Mouse (Mus musculus): Measurements from ENCODE around the gene Mettl7a3. TPM values are rescaled to one million over a fixed set of nuclear protein-coding genes. Genes with fewer than 3 reads are reported as not detected.

Mettl7a3 gene
- polyA plus RNA-seq, 1 experiment, result not detected

DNA sequence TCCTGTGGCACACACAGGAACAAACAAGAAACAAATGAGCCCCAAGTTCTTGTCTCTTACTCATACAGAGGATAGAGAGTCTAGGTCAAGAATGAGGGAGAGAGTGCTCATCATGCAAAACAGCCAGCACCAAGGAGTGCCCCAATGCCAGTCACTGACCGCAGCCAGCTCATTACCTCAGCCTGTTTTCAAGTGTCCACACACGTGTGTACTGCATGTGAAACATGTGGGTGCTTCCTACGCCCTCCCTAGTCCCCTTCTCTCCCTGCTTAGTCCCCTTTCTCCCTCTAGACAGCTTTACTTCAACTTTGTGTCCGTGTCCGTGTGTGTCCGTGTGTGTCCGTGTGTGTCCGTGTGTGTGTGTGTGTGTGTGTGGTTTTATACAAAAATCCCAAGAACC lies 44.9 kb downstream of the Mettl7a3 start:
- no peaks in the 10 kb centered on the region for H3K79me3 ChIP-seq (ENCODE audit: low read depth)
- TF ChIP-seq USF1 (IDR thresholded peaks at IDR 0.05; ENCODE audit: low read depth), result no peak
- H3ac ChIP-seq (ENCODE audit: control insufficient read depth, insufficient read length, low read depth), result no peak overlapping the region
- peaks cover 10% of the 10 kb centered on the region for H3K27me3 ChIP-seq (ENCODE audit: control insufficient read depth, insufficient read depth, insufficient read length)
- H3K36me3 ChIP-seq (ENCODE audit: control insufficient read depth, insufficient read depth), result no peaks in the 10 kb centered on the region
- no peaks in the 10 kb centered on the region for H3K79me2 ChIP-seq (ENCODE audit: control insufficient read depth, insufficient read depth)
- H3K4me3 ChIP-seq (ENCODE audit: insufficient read depth, poor library complexity, severe bottlenecking), result no peak overlapping the region

DNA sequence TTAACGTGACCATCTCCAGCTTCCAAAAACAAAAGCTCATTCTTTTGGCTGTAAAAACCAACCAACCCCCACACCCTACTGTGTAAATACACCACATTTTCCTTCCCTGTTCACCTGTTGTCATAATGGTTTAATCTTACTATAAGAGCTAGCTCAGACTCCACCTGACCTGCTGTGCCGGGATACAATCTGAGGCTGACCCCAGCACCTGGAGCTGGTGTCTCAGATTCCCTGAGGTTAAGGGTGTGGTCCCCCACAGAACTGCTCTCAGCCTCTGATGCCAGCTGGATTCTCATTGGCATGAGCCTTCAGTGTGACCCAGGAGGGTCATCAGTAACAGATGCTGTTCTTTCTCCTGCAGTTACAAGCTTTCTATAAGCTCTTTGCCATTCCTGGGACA lies 45.4 kb downstream of the Mettl7a3 start:
- Histone ChIP-seq H3ac (ENCODE audit: control insufficient read depth, insufficient read length, low read depth) (no peak overlapping the region), H3K27me3 (ENCODE audit: control insufficient read depth, insufficient read depth, insufficient read length) (peaks cover 10% of the 10 kb centered on the region), H3K4me3 (ENCODE audit: insufficient read depth, poor library complexity, severe bottlenecking) (no peak overlapping the region), H3K79me2 (ENCODE audit: control insufficient read depth, insufficient read depth) (no peaks in the 10 kb centered on the region), H3K36me3 (ENCODE audit: control insufficient read depth, insufficient read depth) (no peaks in the 10 kb centered on the region), H3K79me3 (ENCODE audit: low read depth) (no peaks in the 10 kb centered on the region)
- TF ChIP-seq USF1 (IDR thresholded peaks at IDR 0.05; ENCODE audit: low read depth), result no peak
- no peak for TF ChIP-seq MYOG (IDR thresholded peaks at IDR 0.05; ENCODE audit: control insufficient read depth, extremely low read depth, insufficient read length)
- no peak for TF ChIP-seq FOSL1 (IDR thresholded peaks at IDR 0.05; ENCODE audit: insufficient read depth, low read length, poor library complexity, severe bottlenecking)

- H3ac ChIP-seq (ENCODE audit: control insufficient read depth, insufficient read length, low read depth), result no peak overlapping the region
- no peak for TF ChIP-seq CEBPB (IDR thresholded peaks at IDR 0.05; ENCODE audit: low read depth)
- TF ChIP-seq CTCF (IDR thresholded peaks at IDR 0.05; ENCODE audit: control insufficient read depth, insufficient read depth, insufficient read length), result no peak
- TF ChIP-seq MAX (IDR thresholded peaks at IDR 0.05), result no peak
- no peak for TF ChIP-seq FOSL1 (IDR thresholded peaks at IDR 0.05; ENCODE audit: insufficient read depth, low read length, poor library complexity, severe bottlenecking)
- no peak for TF ChIP-seq MYOD1 (IDR thresholded peaks at IDR 0.05; ENCODE audit: control insufficient read depth, insufficient read length, low read depth)
- no peak for TF ChIP-seq MYOG (IDR thresholded peaks at IDR 0.05; ENCODE audit: control insufficient read depth, extremely low read depth, insufficient read length)
- no peak for TF ChIP-seq USF1 (IDR thresholded peaks at IDR 0.05; ENCODE audit: low read depth)
- peaks cover 10% of the 10 kb centered on the region for H3K27me3 ChIP-seq (ENCODE audit: control insufficient read depth, insufficient read depth, insufficient read length)
- no peaks in the 10 kb centered on the region for H3K36me3 ChIP-seq (ENCODE audit: control insufficient read depth, insufficient read depth)
- H3K79me3 ChIP-seq (ENCODE audit: low read depth), result no peaks in the 10 kb centered on the region
- H3K79me2 ChIP-seq (ENCODE audit: control insufficient read depth, insufficient read depth), result no peaks in the 10 kb centered on the region
- no peak overlapping the region for H3K4me3 ChIP-seq (ENCODE audit: insufficient read depth, poor library complexity, severe bottlenecking)
Measured at GRCm38 (mm10) chr15:100385705-100386104, 51.0 kb downstream of the Mettl7a3 start.

GRCm38 (mm10) chr15:100387544-100388223 lies 53.0 kb downstream of the Mettl7a3 start:
- no peak for TF ChIP-seq CTCF (IDR thresholded peaks at IDR 0.05; ENCODE audit: control insufficient read depth, insufficient read depth, insufficient read length)
- no peak for TF ChIP-seq MYOG (IDR thresholded peaks at IDR 0.05; ENCODE audit: control insufficient read depth, extremely low read depth, insufficient read length)
- TF ChIP-seq CEBPB (IDR thresholded peaks at IDR 0.05; ENCODE audit: low read depth), result no peak
- TF ChIP-seq USF1 (IDR thresholded peaks at IDR 0.05; ENCODE audit: low read depth), result no peak
- TF ChIP-seq FOSL1 (IDR thresholded peaks at IDR 0.05; ENCODE audit: insufficient read depth, low read length, poor library complexity, severe bottlenecking), result no peak
- TF ChIP-seq MAX (IDR thresholded peaks at IDR 0.05), result no peak
- TF ChIP-seq MYOD1 (IDR thresholded peaks at IDR 0.05; ENCODE audit: control insufficient read depth, insufficient read length, low read depth), result no peak
- Histone ChIP-seq H3K27me3 (ENCODE audit: control insufficient read depth, insufficient read depth, insufficient read length) (peaks cover 5% of the 10 kb centered on the region), H3K79me2 (ENCODE audit: control insufficient read depth, insufficient read depth) (no peaks in the 10 kb centered on the region), H3K79me3 (ENCODE audit: low read depth) (no peaks in the 10 kb centered on the region), H3K4me3 (ENCODE audit: insufficient read depth, poor library complexity, severe bottlenecking) (no peak overlapping the region), H3K36me3 (ENCODE audit: control insufficient read depth, insufficient read depth) (no peaks in the 10 kb centered on the region), H3ac (ENCODE audit: control insufficient read depth, insufficient read length, low read depth) (no peak overlapping the region)

DNA sequence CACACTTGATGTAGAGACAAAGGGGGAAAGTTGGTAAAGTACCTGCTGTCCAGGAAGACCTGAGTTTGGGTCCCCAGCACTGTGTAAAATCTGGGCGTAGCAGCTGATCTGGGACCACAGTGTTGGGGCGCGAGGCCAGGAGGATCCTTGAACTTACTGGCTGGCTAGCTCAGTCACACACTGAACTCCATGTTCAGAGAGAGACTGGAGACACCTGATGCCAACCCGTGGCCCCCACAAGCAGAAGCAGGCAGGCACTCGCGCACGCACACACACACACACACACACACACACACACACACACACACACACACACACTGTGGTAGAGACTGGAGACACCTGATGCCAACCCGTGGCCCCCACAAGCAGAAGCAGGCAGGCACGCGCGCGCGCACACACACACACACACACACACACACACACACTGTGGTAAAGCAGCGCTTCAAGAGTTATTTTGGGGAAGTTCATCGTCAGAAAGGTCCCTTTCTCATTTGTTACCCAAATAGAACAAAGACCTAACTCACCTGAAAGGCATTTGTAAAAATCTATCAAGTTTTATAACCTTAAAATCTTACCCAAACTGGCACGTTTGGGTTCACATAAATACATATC lies 53.6 kb downstream of the Mettl7a3 start:
- no peaks in the 10 kb centered on the region for H3K27me3 ChIP-seq (ENCODE audit: control insufficient read depth, insufficient read depth, insufficient read length)
- H3K36me3 ChIP-seq (ENCODE audit: control insufficient read depth, insufficient read depth), result no peaks in the 10 kb centered on the region
- H3K79me3 ChIP-seq (ENCODE audit: low read depth), result no peaks in the 10 kb centered on the region
- H3K4me3 ChIP-seq (ENCODE audit: insufficient read depth, poor library complexity, severe bottlenecking), result no peak overlapping the region
- TF ChIP-seq MAX (IDR thresholded peaks at IDR 0.05), result no peak
- TF ChIP-seq MYOG (IDR thresholded peaks at IDR 0.05; ENCODE audit: control insufficient read depth, extremely low read depth, insufficient read length), result no peak
- TF ChIP-seq MYOD1 (IDR thresholded peaks at IDR 0.05; ENCODE audit: control insufficient read depth, insufficient read length, low read depth), result no peak
- TF ChIP-seq CEBPB (IDR thresholded peaks at IDR 0.05; ENCODE audit: low read depth), result no peak
- no peak for TF ChIP-seq USF1 (IDR thresholded peaks at IDR 0.05; ENCODE audit: low read depth)
- no peak for TF ChIP-seq CTCF (IDR thresholded peaks at IDR 0.05; ENCODE audit: control insufficient read depth, insufficient read depth, insufficient read length)
- no peak for TF ChIP-seq FOSL1 (IDR thresholded peaks at IDR 0.05; ENCODE audit: insufficient read depth, low read length, poor library complexity, severe bottlenecking)
- H3K79me2 ChIP-seq (ENCODE audit: control insufficient read depth, insufficient read depth), result no peaks in the 10 kb centered on the region
- no peak overlapping the region for H3ac ChIP-seq (ENCODE audit: control insufficient read depth, insufficient read length, low read depth)

- Histone ChIP-seq H3ac (ENCODE audit: control insufficient read depth, insufficient read length, low read depth) (no peak overlapping the region), H3K79me2 (ENCODE audit: control insufficient read depth, insufficient read depth) (no peaks in the 10 kb centered on the region), H3K27me3 (ENCODE audit: control insufficient read depth, insufficient read depth, insufficient read length) (no peaks in the 10 kb centered on the region), H3K36me3 (ENCODE audit: control insufficient read depth, insufficient read depth) (peaks cover 2% of the 10 kb centered on the region), H3K79me3 (ENCODE audit: low read depth) (no peaks in the 10 kb centered on the region), H3K4me3 (ENCODE audit: insufficient read depth, poor library complexity, severe bottlenecking) (no peak overlapping the region)
- no peak for TF ChIP-seq FOSL1 (IDR thresholded peaks at IDR 0.05; ENCODE audit: insufficient read depth, low read length, poor library complexity, severe bottlenecking)
- no peak for TF ChIP-seq MYOD1 (IDR thresholded peaks at IDR 0.05; ENCODE audit: control insufficient read depth, insufficient read length, low read depth)
- no peak for TF ChIP-seq MYOG (IDR thresholded peaks at IDR 0.05; ENCODE audit: control insufficient read depth, extremely low read depth, insufficient read length)
- no peak for TF ChIP-seq USF1 (IDR thresholded peaks at IDR 0.05; ENCODE audit: low read depth)
- TF ChIP-seq CTCF (IDR thresholded peaks at IDR 0.05; ENCODE audit: control insufficient read depth, insufficient read depth, insufficient read length), result no peak
- no peak for TF ChIP-seq CEBPB (IDR thresholded peaks at IDR 0.05; ENCODE audit: low read depth)
- TF ChIP-seq MAX (IDR thresholded peaks at IDR 0.05), result no peak
Measured at GRCm38 (mm10) chr15:100388886-100389285, 54.2 kb downstream of the Mettl7a3 start.
